In the genomic region with DNA sequence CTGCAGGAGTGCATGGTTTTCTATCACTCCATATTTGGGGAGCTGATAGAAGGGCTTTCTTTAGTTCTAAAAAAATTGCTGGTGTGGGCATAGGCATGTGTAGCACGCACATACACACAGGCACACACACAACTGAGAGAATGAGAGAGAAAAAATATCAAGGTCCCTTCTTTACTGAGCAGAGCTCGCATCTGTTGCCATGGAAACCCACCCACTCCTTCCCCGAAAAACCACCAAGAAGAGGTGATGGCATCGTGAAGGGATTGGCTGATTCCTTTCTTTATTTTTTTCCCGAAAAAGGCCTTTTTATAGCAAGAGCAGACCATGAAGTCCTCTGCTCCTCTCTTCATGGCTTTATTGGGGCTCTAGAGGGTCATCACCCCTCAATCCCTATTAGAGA, we compare ENCODE assay signal across 13 mouse cellular contexts. TPM values are rescaled to one million over a fixed set of nuclear protein-coding genes. Genes with fewer than 3 reads are reported as not detected.
DNase-seq lines count a peak whose midpoint lies in the region; ATAC-seq and TF ChIP-seq lines count a peak whose summit lies in the region.
"Had no signal": no experiment of that assay in that cellular context is flagged by ENCODE, and none has a peak within 500 bp of the region (broad histone marks: within the 10 kb centered on the region; RNA-seq: fewer than 3 reads in every experiment).

No protein-coding gene starts in this region.

- peak overlapping the region; percentile 76; the same call in 1 of the 2 replicates for H3K27ac ChIP-seq in gastrocnemius, adult 2 months
- H3K27ac ChIP-seq in limb, embryonic 10.5 days, result no peak overlapping the region
- H3K27ac ChIP-seq: liver, embryonic 15.5 days had no signal

- H3K4me1 ChIP-seq in limb, embryonic 10.5 days, result peaks cover 7% of the 10 kb centered on the region
- H3K4me1 ChIP-seq: liver, embryonic 15.5 days had no signal

- peaks cover 72% of the 10 kb centered on the region for H3K27me3 ChIP-seq in limb, embryonic 10.5 days (ENCODE audit: low read depth, poor library complexity, severe bottlenecking)

- no peak for TF ChIP-seq CTCF in gastrocnemius, adult 2 months (IDR thresholded peaks at IDR 0.05)

- H3K4me3 ChIP-seq in gastrocnemius, adult 2 months, result no peak overlapping the region; the same call in 1 of the 2 replicates
- no peak overlapping the region for H3K4me3 ChIP-seq in limb, embryonic 10.5 days
- H3K4me3 ChIP-seq: heart, embryonic 15.5 days; liver, embryonic 15.5 days had no signal

- H3K9me3 ChIP-seq in limb, embryonic 10.5 days (replicated peaks), result no peaks in the 10 kb centered on the region
- H3K9me3 ChIP-seq: heart, embryonic 15.5 days; liver, embryonic 15.5 days had no signal

- intact Hi-C loops in gastrocnemius, adult 2 months (cut with DNase I), result no loop called here
- intact Hi-C loops in gastrocnemius, postnatal 36 days (cut with DNase I), result no loop called here

- 73% methylated on average over 5 of the region's 5 CpGs for WGBS in limb, embryonic 10.5 days

- peak; percentile 42 for ATAC-seq in frontal cortex, adult (ENCODE audit: low TSS enrichment)

- DNase-seq in gastrocnemius, adult 2 months, result no peak
- no peak for DNase-seq in gastrocnemius, postnatal 36 days
- DNase-seq in CD4-positive helper T cell, adult 2 months (ENCODE audit: low read depth, low spot score), result peak; percentile 49
- DNase-seq in left cerebral cortex, adult 9 months (ENCODE audit: low spot score in 2 of 2), result peak; percentile 85 to 92
- DNase-seq in ovary, postnatal 14 days (ENCODE audit: low spot score), result no peak
- DNase-seq in embryo, embryonic 11 days, result no peak
- no peak for DNase-seq in limb, embryonic 10.5 days (ENCODE audit: low spot score)
- DNase-seq: B cell, adult 2 months; kidney, postnatal 10 days; retina, postnatal 1 day had no signal

- no peaks in the 10 kb centered on the region for H3K36me3 ChIP-seq in limb, embryonic 10.5 days
- H3K36me3 ChIP-seq: heart, embryonic 15.5 days; liver, embryonic 15.5 days had no signal

RNA-seq across cellular contexts. Expression of a gene that starts 3.9 kb away (rescaled TPM):
- total RNA-seq in gastrocnemius, adult 2 months (2021), result under 1 TPM in 1 of 2 experiments, not detected in 1; 0.13 TPM
- under 1 TPM in 1 of 2 experiments, not detected in 1; 0.07 TPM for total RNA-seq in gastrocnemius, postnatal 36 days (2021)
- not detected in 2 replicates for polyA plus RNA-seq in limb, embryonic 10.5 days (2016; fragmentation: Nextera tagmentation; extraction: Ambion mirVana)
- polyA plus RNA-seq: liver, embryonic 15.5 days had no signal

RNA-seq across cellular contexts. Expression of a gene that starts 29.6 kb away (rescaled TPM):
- total RNA-seq in gastrocnemius, adult 2 months (2021), result 1 to 10 TPM; 6.0 to 8.6 TPM
- total RNA-seq in gastrocnemius, postnatal 36 days (2021), result 1 to 10 TPM; 5.9 to 6.9 TPM
- polyA plus RNA-seq in limb, embryonic 10.5 days (2016; fragmentation: Nextera tagmentation; extraction: Ambion mirVana), result 7.3 and 8.6 TPM in 2 replicates

RNA-seq across cellular contexts. Expression of a gene that starts 32.1 kb away (rescaled TPM):
- 10 to 100 TPM; 59.3 to 64.5 TPM for total RNA-seq in gastrocnemius, adult 2 months (2021)
- 10 to 100 TPM; 56.3 to 58.7 TPM for total RNA-seq in gastrocnemius, postnatal 36 days (2021)
- 161 and 187 TPM in 2 replicates for polyA plus RNA-seq in limb, embryonic 10.5 days (2016; fragmentation: Nextera tagmentation; extraction: Ambion mirVana)

RNA-seq across cellular contexts. Expression of a gene that starts 44.6 kb away (rescaled TPM):
- 10 to 100 TPM; 20.0 to 22.4 TPM for total RNA-seq in gastrocnemius, adult 2 months (2021)
- 10 to 100 TPM; 20.5 to 20.8 TPM for total RNA-seq in gastrocnemius, postnatal 36 days (2021)
- 35.5 and 35.6 TPM in 2 replicates for polyA plus RNA-seq in limb, embryonic 10.5 days (2016; fragmentation: Nextera tagmentation; extraction: Ambion mirVana)

RNA-seq across cellular contexts. Expression of a gene that starts 44.6 kb away (rescaled TPM):
- under 1 TPM; 0.46 to 0.59 TPM for total RNA-seq in gastrocnemius, adult 2 months (2021)
- total RNA-seq in gastrocnemius, postnatal 36 days (2021), result under 1 TPM; 0.87 to 0.96 TPM
- polyA plus RNA-seq in limb, embryonic 10.5 days (2016; fragmentation: Nextera tagmentation; extraction: Ambion mirVana), result 1.8 and 3.1 TPM in 2 replicates

Comparison
In these comparisons a context has a peak if more than half of its experiments do, and no peak if none do; other contexts are left out.
1. DNase-seq: peak in CD4-positive helper T cell, adult 2 months (single experiment) and left cerebral cortex, adult 9 months (2 of 2); none in gastrocnemius, adult 2 months (single experiment), gastrocnemius, postnatal 36 days (0 of 2), ovary, postnatal 14 days (single experiment), embryo, embryonic 11 days (single experiment) and limb, embryonic 10.5 days (single experiment).